Mouse (Mus musculus): ENCODE data around the gene Morc3.

The Morc3 gene

GRCm38 (mm10) chr16:93831627-93832395, at the start of gene Morc3:
TSS of gene Morc3 (plus strand) at chr16:93832121.
- DNase-seq (ENCODE audit: low spot score in 2 of 2), result peak; percentile 99 to 100

GRCm38 (mm10) chr16:93784175-93784574, 47.7 kb upstream of the Morc3 start:
- DNase-seq (ENCODE audit: low spot score in 2 of 2), result no peak

GRCm38 (mm10) chr16:93785805-93786204, 46.1 kb upstream of the Morc3 start:
- DNase-seq (ENCODE audit: low spot score in 2 of 2), result peak; percentile 14 to 21

- no peak for DNase-seq (ENCODE audit: low spot score in 2 of 2)
Observed at GRCm38 (mm10) chr16:93788388-93788787, 43.5 kb upstream of the Morc3 start.

GRCm38 (mm10) chr16:93788881-93789280, 43.0 kb upstream of the Morc3 start:
- no peak for DNase-seq (ENCODE audit: low spot score in 2 of 2)

- no peak for DNase-seq (ENCODE audit: low spot score in 2 of 2)
Observed at GRCm38 (mm10) chr16:93789971-93790755, 41.8 kb upstream of the Morc3 start.

GRCm38 (mm10) chr16:93792981-93793630, 38.8 kb upstream of the Morc3 start:
- DNase-seq (ENCODE audit: low spot score in 2 of 2), result no peak

GRCm38 (mm10) chr16:93794845-93795244, 37.1 kb upstream of the Morc3 start:
- DNase-seq (ENCODE audit: low spot score in 2 of 2), result no peak

GRCm38 (mm10) chr16:93795391-93795790, 36.5 kb upstream of the Morc3 start:
- DNase-seq (ENCODE audit: low spot score in 2 of 2), result no peak

GRCm38 (mm10) chr16:93797021-93797840, 34.7 kb upstream of the Morc3 start:
- DNase-seq (ENCODE audit: low spot score in 2 of 2), result no peak

- DNase-seq (ENCODE audit: low spot score in 2 of 2), result no peak
Observed at GRCm38 (mm10) chr16:93797841-93798492, 34.0 kb upstream of the Morc3 start.

- DNase-seq (ENCODE audit: low spot score in 2 of 2), result no peak
Observed at GRCm38 (mm10) chr16:93798623-93799022, 33.3 kb upstream of the Morc3 start.

GRCm38 (mm10) chr16:93799071-93799470, 32.9 kb upstream of the Morc3 start:
- no peak for DNase-seq (ENCODE audit: low spot score in 2 of 2)

- DNase-seq (ENCODE audit: low spot score in 2 of 2), result no peak
Observed at GRCm38 (mm10) chr16:93799936-93800335, 32.0 kb upstream of the Morc3 start.

- no peak for DNase-seq (ENCODE audit: low spot score in 2 of 2)
Observed at GRCm38 (mm10) chr16:93807167-93807566, 24.8 kb upstream of the Morc3 start.

- DNase-seq (ENCODE audit: low spot score in 2 of 2), result no peak
Observed at GRCm38 (mm10) chr16:93807961-93808554, 23.9 kb upstream of the Morc3 start.

- DNase-seq (ENCODE audit: low spot score in 2 of 2), result peak in 1 of 2 experiments; percentile 40
Observed at GRCm38 (mm10) chr16:93815856-93816736, 15.8 kb upstream of the Morc3 start.

GRCm38 (mm10) chr16:93816861-93817260, 15.1 kb upstream of the Morc3 start:
- DNase-seq (ENCODE audit: low spot score in 2 of 2), result no peak

- DNase-seq (ENCODE audit: low spot score in 2 of 2), result no peak
Observed at GRCm38 (mm10) chr16:93817371-93817770, 14.6 kb upstream of the Morc3 start.
